Mouse (Mus musculus) neural tube, embryonic 11.5 days (tissue): ENCODE results near the gene Stx2. TPM values are rescaled to one million over a fixed set of nuclear protein-coding genes. Genes with fewer than 3 reads are reported as not detected.

Source experiments
- ATAC-seq: fragments of 200-750 bp; cut with Nextera tagmentation; 2 replicates; pipeline ENCODE4 v1.8.0; 2017; ENCODE audit warnings: moderate number of reproducible peaks, mild to moderate bottlenecking, moderate TSS enrichment, moderate library complexity; ENCODE audit not compliant: insufficient read depth, low FRiP score, low TSS enrichment
- DNase-seq: peaks from one replicate; pipeline ENCODE4 v3.0.0-alpha.2; 2015; ENCODE audit warnings: low spot score
- H3K27ac ChIP-seq: fragments of 300-500 bp; sonication (generic); 2 replicates; pipeline ENCODE4 v1.5.1; 2014; ENCODE audit warnings: low read depth, mild to moderate bottlenecking, low read length
- H3K27me3 ChIP-seq: fragments of 300-500 bp; sonication (generic); 2 replicates; pipeline ENCODE4 v1.6.1; 2014; ENCODE audit warnings: mild to moderate bottlenecking, low read length, mixed read lengths; ENCODE audit not compliant: control insufficient read depth, insufficient read depth
- H3K36me3 ChIP-seq: fragments of 300-500 bp; sonication (generic); 2 replicates; pipeline ENCODE4 v1.6.1; 2014; ENCODE audit warnings: mild to moderate bottlenecking, low read length, moderate library complexity, mixed read lengths; ENCODE audit not compliant: control insufficient read depth, insufficient read depth
- H3K4me1 ChIP-seq: fragments of 300-500 bp; sonication (generic); 2 replicates; pipeline ENCODE4 v1.6.1; 2014; ENCODE audit warnings: low read length, mixed read lengths; ENCODE audit not compliant: control insufficient read depth, insufficient read depth
- H3K4me2 ChIP-seq: fragments of 300-500 bp; sonication (generic); 2 replicates; pipeline ENCODE4 v1.6.1; 2014; ENCODE audit warnings: low read depth, mild to moderate bottlenecking, moderate library complexity
- H3K4me3 ChIP-seq: fragments of 300-500 bp; sonication (generic); 2 replicates; pipeline ENCODE4 v1.5.1; 2014; ENCODE audit warnings: low read depth, low read length
- H3K9ac ChIP-seq: fragments of 300-500 bp; sonication (generic); 2 replicates; pipeline ENCODE4 v1.6.1; 2014; ENCODE audit warnings: mild to moderate bottlenecking, low read length
- H3K9me3 ChIP-seq: fragments of 300-500 bp; sonication (generic); 2 replicates; pipeline ENCODE4 v1.6.1; 2016; ENCODE audit warnings: low read length; ENCODE audit not compliant: control insufficient read depth
- WGBS: fragments of 180-500 bp; shearing (Covaris S2); extraction: QIAGEN DNeasy Blood & Tissue Kit; methylation state at CpG from one replicate; pipeline ENCODE4 v1.1.7; 2014; 5-methylcytosine and 5-hydroxymethylcytosine counted together
- polyA plus RNA-seq: library from polyadenylated mRNA; unstranded; fragments of >200 nt; fragmentation: Nextera tagmentation; extraction: Ambion mirVana; gene quantifications from 2 replicates; pipeline ENCODE4 v1.2.1, GENCODE M21; 2014

Gene Stx2
- polyA plus RNA-seq, 1 experiment from 2014 or later: 32.7 TPM

DNA sequence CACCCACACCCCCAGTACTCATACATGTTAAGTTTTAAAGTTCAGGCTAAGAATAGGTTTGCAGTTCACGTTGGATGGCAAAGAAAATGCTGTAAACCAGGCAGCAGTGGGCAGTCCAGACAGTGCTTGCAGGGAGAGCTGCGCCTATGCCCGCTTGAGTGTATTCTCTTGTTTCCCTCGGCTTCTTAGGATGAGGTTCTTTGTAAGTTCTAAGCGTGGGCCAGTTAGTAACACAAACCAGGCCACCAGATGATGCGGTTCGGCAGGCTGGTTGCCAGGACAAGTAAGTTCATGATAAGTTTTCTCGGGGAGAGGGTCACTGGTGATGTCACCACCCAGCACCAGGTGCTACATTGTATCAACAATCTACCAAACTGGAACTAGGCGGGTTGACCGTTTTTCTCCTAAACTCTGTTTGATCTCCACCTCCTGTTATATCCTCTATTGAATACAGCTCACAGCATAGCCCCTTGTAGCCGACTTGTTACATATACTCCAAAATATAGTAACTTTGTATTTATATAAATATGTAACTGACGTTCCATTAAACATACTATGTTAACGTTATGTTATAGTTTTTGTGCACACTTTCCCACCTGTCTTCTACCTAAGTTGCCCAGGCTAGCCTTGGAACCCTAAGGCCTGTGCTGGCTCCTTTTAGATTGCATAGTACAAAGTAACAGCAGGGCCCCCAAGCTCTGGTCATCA, 10.6 kb upstream of the Stx2 start:
- 85% methylated on average over 13 of the region's 13 CpGs for WGBS
- ATAC-seq (no peak; the same call in 1 of the 2 replicates), DNase-seq (no peak)
- no peaks in the 10 kb centered on the region for H3K27me3 ChIP-seq
- peak overlapping the region; percentile 97 for H3K27ac ChIP-seq
- H3K4me1 ChIP-seq: no peaks in the 10 kb centered on the region
- H3K36me3 ChIP-seq: no peaks in the 10 kb centered on the region
- H3K9me3 ChIP-seq: no peaks in the 10 kb centered on the region
- H3K4me3 ChIP-seq: peak overlapping the region; percentile 94
- H3K9ac ChIP-seq: peak overlapping the region; percentile 84
- peak overlapping the region; percentile 84 for H3K4me2 ChIP-seq

DNA sequence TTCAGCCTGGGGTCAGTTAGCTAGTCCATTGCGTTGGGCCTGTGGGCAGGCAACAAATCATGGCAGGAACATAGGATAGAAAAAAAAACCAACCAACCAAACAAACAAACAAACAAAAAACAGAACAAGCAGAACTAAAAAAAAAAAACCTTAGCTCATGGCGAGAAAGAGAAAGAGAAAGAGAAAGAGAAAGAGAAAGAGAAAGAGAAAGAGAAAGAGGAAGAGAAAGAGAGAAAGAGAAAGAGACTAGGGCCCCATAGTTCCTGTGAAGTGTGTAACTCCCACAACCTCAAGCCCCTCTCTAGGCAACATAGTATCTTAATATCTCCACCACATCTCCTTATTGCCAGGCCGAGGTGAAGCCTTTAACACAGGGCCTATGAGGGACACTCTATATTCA, 8.0 kb upstream of the Stx2 start:
- Histone ChIP-seq H3K27me3 (no peaks in the 10 kb centered on the region), H3K9me3 (no peaks in the 10 kb centered on the region), H3K4me2 (no peak overlapping the region), H3K27ac (no peak overlapping the region), H3K9ac (no peak overlapping the region), H3K36me3 (no peaks in the 10 kb centered on the region), H3K4me1 (no peaks in the 10 kb centered on the region), H3K4me3 (no peak overlapping the region)
- WGBS: 92% methylated on average over 3 of the region's 3 CpGs
- ATAC-seq (no peak), DNase-seq (no peak)

DNA sequence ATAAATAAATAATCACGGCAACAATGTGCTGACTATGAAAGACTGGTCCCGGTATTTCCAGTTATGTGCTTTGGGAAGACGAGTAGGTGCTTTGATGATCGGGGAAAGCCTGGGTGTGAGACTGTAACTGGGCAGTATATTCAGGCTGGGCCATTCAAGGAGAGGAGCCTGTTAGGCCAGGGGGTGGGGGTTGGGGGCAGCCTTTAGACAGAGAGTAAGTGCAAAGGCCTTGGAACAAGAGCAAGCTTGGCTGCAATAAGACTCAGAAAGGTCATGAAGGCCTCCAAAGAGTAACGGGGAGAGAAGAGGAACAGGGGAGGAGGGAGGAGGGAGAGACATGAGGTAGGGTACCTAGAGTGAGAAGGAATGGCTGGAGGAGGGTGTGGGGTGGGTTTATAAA, 7.2 kb upstream of the Stx2 start:
- Histone ChIP-seq H3K27ac (no peak overlapping the region), H3K4me3 (no peak overlapping the region)

DNA sequence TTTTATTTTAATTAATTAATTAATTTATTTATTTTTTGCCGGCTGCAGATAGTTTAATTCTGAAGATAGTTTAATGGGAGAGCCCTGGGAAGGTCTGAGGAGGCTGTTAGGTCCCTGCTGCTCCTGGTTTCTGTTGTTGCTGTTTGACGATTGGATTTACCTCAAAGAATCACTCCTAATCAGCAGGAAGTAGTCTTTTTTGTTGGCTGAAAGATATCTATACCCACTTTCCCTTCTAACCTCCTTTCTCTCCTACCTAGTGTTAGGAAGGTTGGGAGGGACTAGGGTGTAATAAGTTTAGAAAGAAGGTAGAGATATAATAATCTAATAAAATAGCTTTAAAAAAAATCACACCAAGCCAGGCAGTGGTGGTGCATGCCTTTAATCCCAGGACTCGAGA, 6.6 kb upstream of the Stx2 start:
- 81% methylated on average over 3 of the region's 3 CpGs for WGBS
- Histone ChIP-seq H3K4me3 (no peak overlapping the region), H3K9ac (no peak overlapping the region), H3K36me3 (no peaks in the 10 kb centered on the region), H3K27ac (no peak overlapping the region), H3K27me3 (no peaks in the 10 kb centered on the region), H3K9me3 (no peaks in the 10 kb centered on the region), H3K4me1 (no peaks in the 10 kb centered on the region), H3K4me2 (no peak overlapping the region)
- DNase-seq (no peak), ATAC-seq (no peak)

More for the DNA sequence above, 7.2 kb upstream of the Stx2 start:
- no peaks in the 10 kb centered on the region for H3K4me1 ChIP-seq
- DNase-seq (no peak), ATAC-seq (no peak)
- H3K36me3 ChIP-seq: no peaks in the 10 kb centered on the region
- WGBS: 81% methylated on average over 5 of the region's 5 CpGs
- H3K27me3 ChIP-seq: no peaks in the 10 kb centered on the region
- no peak overlapping the region for H3K4me2 ChIP-seq
- H3K9ac ChIP-seq: no peak overlapping the region
- no peaks in the 10 kb centered on the region for H3K9me3 ChIP-seq

DNA sequence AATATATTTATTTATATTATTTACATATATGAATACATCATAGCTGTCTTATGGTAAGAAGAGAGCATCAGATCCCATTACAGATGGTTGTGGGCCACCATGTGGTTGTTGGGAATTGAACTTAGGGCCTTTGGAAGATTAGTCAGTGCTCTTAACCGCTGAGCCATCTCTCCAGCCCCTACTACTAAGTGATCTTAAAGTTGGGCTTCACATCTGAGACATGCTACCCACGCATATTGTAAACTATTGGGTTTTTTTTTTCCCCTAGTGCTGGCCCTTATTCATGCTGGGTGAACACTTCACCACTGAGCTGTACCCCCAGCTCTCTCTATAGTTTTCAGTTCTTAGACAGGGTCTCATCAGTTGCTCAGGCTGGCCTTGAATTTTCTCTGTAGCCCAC, 2.6 kb upstream of the Stx2 start:
- no peak for ATAC-seq
- peaks cover 9% of the 10 kb centered on the region for H3K4me1 ChIP-seq
- H3K9ac ChIP-seq: no peak overlapping the region
- 83% methylated on average over 2 of the region's 2 CpGs for WGBS
- no peaks in the 10 kb centered on the region for H3K27me3 ChIP-seq
- no peaks in the 10 kb centered on the region for H3K36me3 ChIP-seq
- H3K27ac ChIP-seq: no peak overlapping the region
- H3K4me3 ChIP-seq: no peak overlapping the region
- no peaks in the 10 kb centered on the region for H3K9me3 ChIP-seq
- H3K4me2 ChIP-seq: no peak overlapping the region
- no peak for DNase-seq

DNA sequence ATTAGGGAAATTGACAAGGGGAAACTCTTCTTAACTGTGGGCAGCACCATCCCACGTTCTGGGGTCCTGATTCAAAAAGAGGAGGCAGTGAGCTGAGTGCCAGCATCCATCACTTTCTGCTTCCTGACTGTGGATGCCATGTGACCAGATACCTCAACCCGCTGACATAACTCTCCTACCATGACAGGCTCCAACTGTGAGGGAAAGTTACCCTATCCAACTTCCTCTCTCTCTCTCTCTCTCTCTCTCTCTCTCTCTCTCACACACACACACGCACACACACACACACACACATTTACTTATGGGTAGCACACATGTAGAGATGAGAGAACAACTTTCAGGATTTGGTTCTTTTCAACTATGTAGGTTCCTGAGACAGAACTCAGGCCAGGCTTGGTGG, 1.2 kb upstream of the Stx2 start:
- no peaks in the 10 kb centered on the region for H3K27me3 ChIP-seq
- no peak overlapping the region for H3K9ac ChIP-seq
- DNase-seq (no peak), ATAC-seq (no peak)
- H3K9me3 ChIP-seq: no peaks in the 10 kb centered on the region
- no peak overlapping the region for H3K27ac ChIP-seq
- no peak overlapping the region for H3K4me3 ChIP-seq
- WGBS: 73% methylated on average over 3 of the region's 3 CpGs
- H3K4me1 ChIP-seq: peaks cover 9% of the 10 kb centered on the region
- no peak overlapping the region for H3K4me2 ChIP-seq
- H3K36me3 ChIP-seq: no peaks in the 10 kb centered on the region

DNA sequence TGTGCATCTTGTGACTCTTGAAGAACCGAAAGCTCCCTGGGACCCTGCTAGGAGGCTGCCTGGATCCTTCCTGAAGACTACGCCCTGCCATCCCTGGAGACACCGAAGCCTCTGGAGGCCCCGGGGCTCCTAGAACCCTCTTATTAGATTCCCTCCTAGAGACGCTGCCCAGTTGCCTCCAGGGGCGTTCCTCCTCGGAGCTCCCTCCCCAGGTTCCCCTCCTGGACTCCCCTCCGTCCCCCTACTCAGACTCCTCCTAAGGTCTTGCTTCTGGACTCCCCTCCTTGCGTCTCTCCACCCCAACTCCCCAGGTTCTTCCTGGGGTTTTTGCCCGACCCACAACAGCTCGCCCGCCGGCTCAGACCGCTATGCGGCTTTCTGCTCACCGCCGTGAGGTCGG, 366 bp downstream of the Stx2 start:
- ATAC-seq (peak; percentile 72; the same call in 1 of the 2 replicates), DNase-seq (peak; percentile 51)
- Histone ChIP-seq H3K27me3 (no peaks in the 10 kb centered on the region), H3K4me3 (peak overlapping the region; percentile 72), H3K27ac (0 out of 2 replicates have a peak overlapping the region, but pooled peaks have one; percentile 34), H3K4me1 (peaks cover 9% of the 10 kb centered on the region), H3K4me2 (peak overlapping the region; percentile 90), H3K36me3 (no peaks in the 10 kb centered on the region), H3K9me3 (no peaks in the 10 kb centered on the region), H3K9ac (peak overlapping the region; percentile 78)
- under 1% methylated on average over 18 of the region's 18 CpGs for WGBS

DNA sequence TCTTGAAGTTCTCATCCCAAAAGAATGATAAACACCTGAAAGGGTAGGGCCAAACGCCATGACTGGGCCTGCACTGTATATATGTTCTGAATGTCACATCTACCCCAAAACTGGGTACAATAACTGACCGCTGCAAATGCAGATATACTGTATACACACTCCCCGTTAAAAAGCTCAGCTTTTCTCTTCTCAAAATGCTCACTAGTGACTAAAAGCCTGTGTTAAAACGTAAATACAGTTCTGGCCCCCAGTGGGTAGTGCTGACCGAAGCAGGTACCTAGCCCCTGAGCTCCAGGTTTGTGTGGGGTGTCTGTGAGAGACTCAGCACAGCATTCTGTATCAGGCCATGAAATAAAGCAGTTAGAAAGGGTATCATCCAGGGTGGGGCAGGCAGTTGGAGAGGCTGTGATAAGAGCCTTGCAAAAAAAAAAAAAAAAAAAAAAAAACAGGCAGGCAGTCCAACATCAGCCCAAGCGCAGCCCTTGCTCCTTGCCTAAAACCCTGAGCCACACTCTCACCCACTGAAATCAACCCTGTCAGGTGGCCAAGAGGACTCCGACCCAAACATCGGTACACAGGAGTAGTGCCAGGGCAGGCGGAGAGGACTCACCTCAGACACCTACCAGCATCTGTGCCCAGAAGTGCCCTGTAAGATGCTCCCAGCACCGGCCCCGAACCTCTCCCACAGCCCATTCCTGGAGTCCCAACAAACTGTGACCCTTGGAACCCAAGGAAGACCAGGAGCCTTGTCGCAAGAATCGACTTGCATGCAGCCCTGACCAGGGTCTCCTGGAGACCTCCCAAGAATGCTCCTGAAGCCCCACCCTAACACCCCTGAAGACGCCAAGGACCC, 1.0 kb downstream of the Stx2 start:
- Histone ChIP-seq H3K4me3 (peak overlapping the region; percentile 72), H3K27ac (0 out of 2 replicates have a peak overlapping the region, but pooled peaks have one; percentile 34), H3K9ac (peak overlapping the region; percentile 78), H3K9me3 (no peaks in the 10 kb centered on the region), H3K27me3 (no peaks in the 10 kb centered on the region), H3K36me3 (no peaks in the 10 kb centered on the region), H3K4me1 (peaks cover 9% of the 10 kb centered on the region), H3K4me2 (peak overlapping the region; percentile 90)
- WGBS: 58% methylated on average over 14 of the region's 14 CpGs
- ATAC-seq: no peak
- DNase-seq: no peak
